ENCODE assay signal across 27 mouse cellular contexts in genomic region chr17:17887774-17888248, GRCm38 (mm10). TPM values are rescaled to one million over a fixed set of nuclear protein-coding genes. Genes with fewer than 3 reads are reported as not detected.
"Had no signal": no experiment of that assay in that cellular context is flagged by ENCODE, and none has a peak within 500 bp of the region (broad histone marks: within the 10 kb centered on the region; RNA-seq: fewer than 3 reads in every experiment).

Gene Fpr2, plus strand, starts transcription at chr17:17887824.
Gene Fpr3, plus strand, starts transcription at chr17:17887852.

- DNase-seq: kidney, adult 18-20 months; kidney, adult 9 months; kidney, postnatal 14 days; kidney, postnatal 4 days; left cerebral cortex, postnatal 4 days; lung, embryonic 14.5 days; retina, postnatal 1 day; right cerebral cortex, postnatal 25 days; spleen, adult 18-20 months; thymus, postnatal 25 days had no signal

- H3K4me2 ChIP-seq: limb, embryonic 12.5 days; limb, embryonic 15.5 days; liver, embryonic 12.5 days; liver, embryonic 15.5 days; lung, embryonic 14.5 days; midbrain, embryonic 12.5 days; midbrain, embryonic 15.5 days; neural tube, embryonic 12.5 days; neural tube, embryonic 15.5 days; stomach, embryonic 15.5 days had no signal

- H3K9ac ChIP-seq: limb, embryonic 12.5 days; limb, embryonic 15.5 days; liver, embryonic 12.5 days; liver, embryonic 15.5 days; lung, embryonic 14.5 days; midbrain, embryonic 12.5 days; midbrain, embryonic 15.5 days; neural tube, embryonic 12.5 days; neural tube, embryonic 15.5 days; stomach, embryonic 15.5 days had no signal

- ATAC-seq: liver, embryonic 12.5 days; midbrain, embryonic 15.5 days had no signal

- H3K27ac ChIP-seq: limb, embryonic 12.5 days; limb, embryonic 15.5 days; liver, embryonic 12.5 days; liver, embryonic 15.5 days; macrophage; midbrain, embryonic 12.5 days; midbrain, embryonic 15.5 days; neural tube, embryonic 12.5 days; neural tube, embryonic 15.5 days; stomach, embryonic 15.5 days had no signal

- H3K36me3 ChIP-seq: limb, embryonic 12.5 days; limb, embryonic 15.5 days; liver, embryonic 12.5 days; liver, embryonic 15.5 days; midbrain, embryonic 12.5 days; midbrain, embryonic 15.5 days; neural tube, embryonic 12.5 days; neural tube, embryonic 15.5 days; stomach, embryonic 15.5 days had no signal

- H3K9me3 ChIP-seq: limb, embryonic 12.5 days; limb, embryonic 15.5 days; liver, embryonic 12.5 days; liver, embryonic 15.5 days; midbrain, embryonic 12.5 days; midbrain, embryonic 15.5 days; neural tube, embryonic 12.5 days; neural tube, embryonic 15.5 days; stomach, embryonic 15.5 days had no signal

- H3K4me3 ChIP-seq: limb, embryonic 12.5 days; limb, embryonic 15.5 days; liver, embryonic 12.5 days; liver, embryonic 15.5 days; midbrain, embryonic 12.5 days; midbrain, embryonic 15.5 days; neural tube, embryonic 12.5 days; neural tube, embryonic 15.5 days; stomach, embryonic 15.5 days had no signal

- H3K4me1 ChIP-seq: limb, embryonic 12.5 days; limb, embryonic 15.5 days; liver, embryonic 12.5 days; liver, embryonic 15.5 days; midbrain, embryonic 12.5 days; midbrain, embryonic 15.5 days; neural tube, embryonic 12.5 days; neural tube, embryonic 15.5 days; stomach, embryonic 15.5 days had no signal

- H3K27me3 ChIP-seq: limb, embryonic 12.5 days; limb, embryonic 15.5 days; liver, embryonic 12.5 days; liver, embryonic 15.5 days; midbrain, embryonic 12.5 days; midbrain, embryonic 15.5 days; neural tube, embryonic 12.5 days; neural tube, embryonic 15.5 days; stomach, embryonic 15.5 days had no signal

RNA-seq across cellular contexts. Expression of gene Fpr2, which starts in this region (rescaled TPM):
- total RNA-seq: layer of hippocampus, adult 18-20 months; layer of hippocampus, postnatal 14 days; left cerebral cortex, adult 8-10 months; left cerebral cortex, postnatal 14 days had no signal
- polyA plus RNA-seq: limb, embryonic 12.5 days; midbrain, embryonic 12.5 days; midbrain, embryonic 15.5 days; neural tube, embryonic 12.5 days had no signal

RNA-seq across cellular contexts. Expression of gene Fpr3, which starts in this region (rescaled TPM):
- total RNA-seq: layer of hippocampus, adult 18-20 months; layer of hippocampus, postnatal 14 days; left cerebral cortex, adult 8-10 months; left cerebral cortex, postnatal 14 days; left cerebral cortex, postnatal 4 days; megakaryocyte-erythroid progenitor cell, adult 5-6 weeks had no signal
- polyA plus RNA-seq: kidney, embryonic 16.5 days; limb, embryonic 12.5 days; limb, embryonic 15.5 days; liver, embryonic 12.5 days; liver, embryonic 15.5 days; lung, embryonic 14.5 days; macrophage; midbrain, embryonic 12.5 days; midbrain, embryonic 15.5 days; neural tube, embryonic 12.5 days; neural tube, embryonic 15.5 days; stomach, embryonic 15.5 days; thymus, postnatal 0 days had no signal
